Mouse (Mus musculus) cerebellum, adult 18-20 months (tissue): ENCODE data around the gene Vta1.

ENCODE experiments used
- DNase-seq, 2 experiments: peaks; one replicate each; pipeline ENCODE4 v3.0.0; 2021

Gene Vta1

GRCm38 (mm10) chr10:14705072-14706066 is at the start of gene Vta1, which contains the start of gene Nmbr:
Gene Vta1 (minus strand): TSS chr10:14705560.
Gene Nmbr (plus strand): TSS chr10:14705591.
- DNase-seq, result peak; percentile 99

GRCm38 (mm10) chr10:14734285-14734684 is 28.9 kb upstream of the Vta1 start:
- DNase-seq, result peak; percentile 12 to 14

- DNase-seq, result no peak
Measured at GRCm38 (mm10) chr10:14725671-14726070, 20.3 kb upstream of the Vta1 start.

- DNase-seq, result no peak
Measured at GRCm38 (mm10) chr10:14718114-14718513, 12.8 kb upstream of the Vta1 start, which contains the start of gene Gje1. Gene Gje1 (minus strand): TSS chr10:14718214.

- DNase-seq, result no peak
Measured at GRCm38 (mm10) chr10:14703830-14704420, 1.4 kb downstream of the Vta1 start.

GRCm38 (mm10) chr10:14703239-14703638 is 2.1 kb downstream of the Vta1 start:
- no peak for DNase-seq

- DNase-seq, result no peak
Measured at GRCm38 (mm10) chr10:14690349-14690748, 15.0 kb downstream of the Vta1 start.

GRCm38 (mm10) chr10:14688785-14689442 is 16.4 kb downstream of the Vta1 start:
- DNase-seq, result no peak

GRCm38 (mm10) chr10:14685663-14686062 is 19.7 kb downstream of the Vta1 start:
- DNase-seq, result no peak

- no peak for DNase-seq
Measured at GRCm38 (mm10) chr10:14666147-14666546, 39.2 kb downstream of the Vta1 start.

GRCm38 (mm10) chr10:14660875-14661274 is 44.5 kb downstream of the Vta1 start:
- no peak for DNase-seq

- no peak for DNase-seq
Measured at GRCm38 (mm10) chr10:14639635-14640034, 65.7 kb downstream of the Vta1 start.

- DNase-seq, result no peak
Measured at GRCm38 (mm10) chr10:14639043-14639442, 66.3 kb downstream of the Vta1 start.

GRCm38 (mm10) chr10:14625706-14626105 is 79.7 kb downstream of the Vta1 start:
- DNase-seq, result no peak

- no peak for DNase-seq
Measured at GRCm38 (mm10) chr10:14619156-14619555, 86.2 kb downstream of the Vta1 start.

- DNase-seq, result no peak
Measured at GRCm38 (mm10) chr10:14618301-14618700, 87.1 kb downstream of the Vta1 start.

- DNase-seq, result no peak
Measured at GRCm38 (mm10) chr10:14615441-14615840, 89.9 kb downstream of the Vta1 start.

- DNase-seq, result no peak
Measured at GRCm38 (mm10) chr10:14607597-14607996, 97.8 kb downstream of the Vta1 start.
